Mouse (Mus musculus) embryonic fibroblast, embryonic 13.5 days (primary cell): Measurements from ENCODE around the gene Crybb1. TPM values are rescaled to one million over a fixed set of nuclear protein-coding genes. Genes with fewer than 3 reads are reported as not detected.

Experiments
- H3K27ac ChIP-seq: 2 replicates; pipeline ENCODE4 v1.5.1; 2012; ENCODE audit warnings: low read length, control low read depth, inconsistent platforms; ENCODE audit not compliant: insufficient read depth
- H3K4me1 ChIP-seq: 2 replicates; pipeline ENCODE4 v1.6.1; 2011; ENCODE audit warnings: low read length; ENCODE audit not compliant: control insufficient read depth, insufficient read depth
- H3K4me3 ChIP-seq: 2 replicates; pipeline ENCODE4 v1.5.1; 2011; ENCODE audit warnings: mild to moderate bottlenecking, control low read depth, low read length; ENCODE audit not compliant: insufficient read depth
- CTCF ChIP-seq: IDR thresholded peaks from 2 replicates; pipeline ENCODE4 v1.5.1; 2011; ENCODE audit warnings: mild to moderate bottlenecking, control low read depth, low read length, moderate library complexity, borderline replicate concordance; ENCODE audit not compliant: insufficient read depth
- POLR2A ChIP-seq: IDR thresholded peaks from 2 replicates; pipeline ENCODE4 v1.6.1; 2011; ENCODE audit warnings: low read depth, mild to moderate bottlenecking, control low read depth, low read length, moderate library complexity
- polyA plus RNA-seq: library from polyadenylated mRNA; stranded (reverse); fragments of >200 nt; gene quantifications from 2 replicates; pipeline ENCODE4 v1.2.4, GENCODE M21; 2011; ENCODE audit warnings: low read depth; ENCODE audit not compliant: missing spikeins, insufficient read length

The Crybb1 gene
- polyA plus RNA-seq, 1 experiment = not detected

DNA sequence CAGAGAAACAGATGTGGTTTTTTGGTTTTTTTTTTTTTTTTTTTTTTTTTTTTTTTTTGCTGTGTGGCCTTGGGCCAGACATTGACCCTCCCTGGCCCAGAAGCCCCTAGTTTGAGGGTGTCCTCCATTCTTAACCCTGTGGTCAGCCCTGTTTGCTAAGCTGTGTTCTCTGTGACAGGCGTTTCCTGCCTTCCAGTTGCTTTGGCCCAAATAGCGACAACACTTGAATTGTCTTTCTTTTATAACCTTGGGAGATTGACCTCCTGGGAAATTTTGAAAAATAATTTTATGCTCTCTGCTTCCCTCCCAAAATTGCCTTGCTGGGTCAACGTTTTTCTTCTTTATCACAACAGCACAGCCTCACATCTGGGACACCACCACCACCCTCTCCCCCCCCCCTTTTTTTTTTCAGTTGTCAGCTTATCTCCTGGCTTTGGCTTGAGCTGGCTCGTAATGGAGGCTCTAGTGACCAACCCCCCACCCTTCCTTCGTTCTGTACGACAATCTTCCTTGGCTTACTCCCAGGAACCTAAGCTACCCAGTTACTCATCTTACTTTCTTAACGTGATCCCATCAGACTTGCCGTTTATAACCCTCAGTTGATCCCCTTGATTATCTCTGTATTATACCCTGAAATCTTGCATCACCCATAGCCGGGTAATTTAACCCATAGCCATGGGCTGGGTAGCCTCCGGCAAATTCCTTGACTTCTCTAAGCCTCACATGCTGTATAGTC lies 11.9 kb upstream of the Crybb1 start:
- Histone ChIP-seq H3K4me3 (no peak overlapping the region), H3K27ac (no peak overlapping the region), H3K4me1 (no peaks in the 10 kb centered on the region)
- TF ChIP-seq CTCF = no peak
- TF ChIP-seq POLR2A = no peak

DNA sequence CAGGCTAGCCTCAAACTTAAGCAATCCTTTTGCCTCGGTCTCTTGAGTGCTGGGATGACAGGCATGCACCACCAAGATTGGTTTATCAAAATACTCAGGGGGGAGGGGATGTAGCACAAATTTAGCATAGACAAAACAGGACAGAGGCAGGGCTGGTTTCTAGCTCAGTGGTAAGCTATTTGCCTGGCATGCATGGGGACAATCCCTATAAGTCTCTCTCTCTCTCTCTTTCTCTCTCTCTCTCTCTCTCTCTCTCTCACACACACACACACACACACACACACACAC lies 11.4 kb upstream of the Crybb1 start:
- H3K4me1 ChIP-seq = no peaks in the 10 kb centered on the region
- TF ChIP-seq POLR2A = no peak
- no peak for TF ChIP-seq CTCF
- no peak overlapping the region for H3K4me3 ChIP-seq
- H3K27ac ChIP-seq = no peak overlapping the region

DNA sequence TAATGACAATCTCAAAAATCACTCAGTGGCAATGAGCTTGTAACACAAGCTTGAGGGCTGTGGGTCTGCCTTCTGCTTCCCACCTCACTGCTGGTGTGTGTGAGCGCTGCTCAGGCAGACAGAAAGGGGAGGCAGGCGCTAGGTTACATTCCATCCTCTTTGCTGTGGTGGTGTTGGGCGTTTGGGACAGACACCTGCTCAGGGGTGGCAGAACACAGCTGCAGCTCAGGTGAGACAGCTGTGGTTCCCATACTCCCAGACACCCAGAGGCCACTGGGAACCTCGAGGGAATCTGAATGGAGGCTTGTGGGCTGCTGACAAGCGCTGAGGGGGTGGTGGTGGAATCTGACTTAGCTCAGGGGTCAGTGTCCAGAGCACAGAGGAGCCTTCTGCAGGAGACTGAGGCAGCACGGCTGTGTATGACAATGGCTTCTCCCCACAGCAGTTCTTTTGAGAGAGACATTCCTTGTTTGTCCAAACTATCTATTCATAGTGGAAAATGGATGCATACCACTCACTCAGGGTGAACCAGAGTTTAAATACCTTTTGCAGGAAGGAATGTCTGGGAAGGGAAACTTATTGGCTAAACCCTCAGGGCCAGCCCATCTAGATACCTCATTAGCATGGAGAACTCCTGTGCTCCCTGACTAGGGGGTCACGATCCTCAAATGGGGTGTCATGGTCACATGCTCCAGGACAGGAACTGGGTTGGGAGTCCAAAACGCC lies 10.6 kb upstream of the Crybb1 start:
- H3K4me3 ChIP-seq = no peak overlapping the region
- no peak for TF ChIP-seq POLR2A
- H3K27ac ChIP-seq = no peak overlapping the region
- H3K4me1 ChIP-seq = no peaks in the 10 kb centered on the region

DNA sequence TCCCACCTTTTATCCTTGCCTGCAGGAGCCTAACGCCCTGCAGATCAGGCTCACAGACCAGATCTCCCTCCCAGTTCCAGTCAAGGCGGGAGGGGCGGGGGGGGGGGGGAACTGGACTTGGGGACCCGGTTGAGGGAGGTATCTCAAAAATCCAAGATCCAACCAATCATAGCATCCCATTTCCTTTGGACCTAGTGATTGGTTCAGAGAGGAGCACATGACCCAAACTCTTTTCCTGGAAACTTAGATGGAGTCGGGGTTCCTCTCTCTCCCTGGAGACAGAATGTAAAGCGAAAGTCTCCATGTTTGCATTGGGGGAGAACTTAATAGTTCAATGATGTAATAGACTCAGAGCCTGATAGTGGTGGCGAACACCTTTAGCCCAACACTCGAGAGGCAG lies 8.2 kb upstream of the Crybb1 start:
- no peak overlapping the region for H3K4me3 ChIP-seq

DNA sequence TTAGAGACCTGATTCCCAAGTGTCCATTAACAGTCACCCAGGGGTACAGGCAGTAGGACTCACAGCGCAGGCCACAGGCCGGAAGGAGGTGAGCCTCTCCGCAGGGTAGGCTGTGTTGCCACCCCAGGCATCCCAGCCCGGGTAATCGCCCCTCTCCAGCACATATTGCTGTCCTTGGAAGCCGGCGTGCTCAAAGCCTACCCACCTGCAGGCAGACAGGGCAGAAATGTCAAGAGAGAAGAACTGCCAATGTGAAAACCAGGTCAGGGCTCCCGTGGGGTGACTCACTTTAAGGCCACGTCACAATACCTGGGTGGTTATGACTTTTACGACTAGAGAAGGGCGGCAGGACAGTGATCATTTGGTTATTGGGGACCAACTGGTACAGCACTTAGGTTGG lies 6.5 kb upstream of the Crybb1 start:
- TF ChIP-seq CTCF (no peak), POLR2A (no peak)
- H3K4me1 ChIP-seq = no peaks in the 10 kb centered on the region
- H3K4me3 ChIP-seq = no peak overlapping the region
- H3K27ac ChIP-seq = no peak overlapping the region

More for the DNA sequence above, 8.2 kb upstream of the Crybb1 start:
- H3K4me1 ChIP-seq = no peaks in the 10 kb centered on the region
- TF ChIP-seq POLR2A = no peak
- H3K27ac ChIP-seq = no peak overlapping the region

DNA sequence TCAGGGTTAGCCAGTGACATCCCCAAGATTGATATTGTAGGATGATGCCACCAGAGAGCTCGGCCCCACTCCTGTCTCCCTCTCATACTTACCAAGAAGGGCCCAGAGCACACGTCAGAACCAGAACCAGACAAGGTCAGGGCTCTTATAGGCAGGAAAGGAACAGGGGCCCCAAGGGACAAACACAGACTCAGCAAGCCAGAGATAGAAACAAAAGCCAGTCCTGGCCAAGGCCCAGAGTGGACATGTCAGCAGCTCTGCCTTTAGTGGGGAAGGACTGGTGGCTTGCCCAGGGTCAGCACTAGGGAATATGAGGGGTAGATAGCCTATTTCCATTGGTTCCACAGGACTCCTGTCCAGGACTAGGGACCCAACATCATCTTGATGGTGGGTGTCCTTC lies 3.2 kb upstream of the Crybb1 start, which contains the start of gene Cryba4:
TSS of gene Cryba4 (minus strand) at position 119 of the 400 bp plus-strand sequence.
- H3K4me1 ChIP-seq = no peaks in the 10 kb centered on the region
- no peak for TF ChIP-seq CTCF
- TF ChIP-seq POLR2A = no peak
- no peak within 1 kb of the TSS for H3K27ac ChIP-seq
- no peak within 1 kb of the TSS for H3K4me3 ChIP-seq

DNA sequence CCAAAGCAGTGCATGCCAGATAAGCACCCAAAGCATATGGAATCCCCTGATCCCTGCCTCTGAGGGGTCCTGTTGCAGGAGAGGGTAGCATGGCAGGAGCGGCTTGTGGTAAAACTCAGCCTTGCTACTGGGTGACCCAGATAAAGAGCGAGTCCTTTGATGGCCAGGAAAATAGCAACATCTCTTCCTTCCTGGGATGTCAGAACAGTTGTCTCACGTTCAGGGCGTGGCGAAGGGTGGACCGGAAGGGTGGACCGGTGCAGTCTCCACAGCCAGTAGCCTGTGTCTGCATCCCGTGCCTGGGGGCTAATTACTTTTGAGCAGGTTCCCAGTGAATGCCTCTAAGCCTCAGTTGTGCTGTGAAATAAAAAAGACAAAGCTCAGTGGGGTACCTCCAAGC lies 2.4 kb upstream of the Crybb1 start:
- TF ChIP-seq POLR2A (no peak), CTCF (no peak)
- H3K27ac ChIP-seq = no peak overlapping the region
- H3K4me1 ChIP-seq = no peaks in the 10 kb centered on the region
- H3K4me3 ChIP-seq = no peak overlapping the region

DNA sequence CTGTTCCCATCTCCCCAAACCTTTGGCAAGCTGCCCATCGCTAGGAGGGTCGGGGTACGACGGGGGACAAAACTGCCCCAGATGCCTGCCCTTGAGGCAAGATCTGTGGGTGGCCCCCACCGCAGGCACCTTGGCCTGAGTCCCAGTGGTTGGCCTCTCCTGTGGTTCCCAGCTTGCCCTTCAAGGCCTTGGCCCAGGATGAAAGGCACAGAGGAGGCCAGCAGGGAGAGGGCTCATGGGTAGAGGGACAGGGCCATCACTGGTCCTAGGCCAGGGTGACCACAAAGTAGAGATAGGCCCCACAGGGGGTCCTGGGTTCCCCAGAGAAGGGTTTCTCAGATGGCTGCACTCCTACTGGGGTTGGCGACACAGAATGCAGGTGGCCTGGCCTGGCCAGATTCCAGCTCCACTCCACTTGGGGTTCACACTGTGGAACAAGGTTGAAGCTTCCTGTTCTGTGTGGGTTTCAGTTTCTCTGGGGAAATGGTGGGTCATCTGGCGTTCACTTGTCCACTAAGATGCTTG lies 1.3 kb upstream of the Crybb1 start:
- Histone ChIP-seq H3K4me3 (no peak overlapping the region), H3K27ac (no peak overlapping the region), H3K4me1 (no peaks in the 10 kb centered on the region)
- TF ChIP-seq CTCF (no peak), POLR2A (no peak)

DNA sequence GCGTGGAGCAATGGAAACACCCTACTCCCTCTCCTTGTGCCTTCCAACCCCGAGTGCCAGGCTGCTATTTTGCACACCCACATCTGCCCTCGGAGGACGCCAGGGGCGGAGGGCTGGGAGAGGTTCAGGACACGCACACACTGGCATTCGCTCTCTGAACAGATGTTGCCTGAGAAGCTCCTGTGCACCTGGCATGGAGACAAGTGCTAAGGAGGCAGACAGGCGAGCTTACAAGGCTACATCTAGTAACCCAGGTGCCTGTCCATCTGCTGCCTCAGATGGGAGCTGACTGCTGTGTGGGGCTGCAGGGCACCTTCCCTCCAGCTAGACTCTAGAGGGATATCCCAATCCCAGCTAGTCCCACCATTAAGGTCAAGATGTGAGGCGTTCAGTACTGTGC lies 842 bp downstream of the Crybb1 start:
- TF ChIP-seq POLR2A = no peak
- no peak for TF ChIP-seq CTCF
- Histone ChIP-seq H3K4me3 (no peak overlapping the region), H3K4me1 (no peaks in the 10 kb centered on the region), H3K27ac (no peak overlapping the region)

DNA sequence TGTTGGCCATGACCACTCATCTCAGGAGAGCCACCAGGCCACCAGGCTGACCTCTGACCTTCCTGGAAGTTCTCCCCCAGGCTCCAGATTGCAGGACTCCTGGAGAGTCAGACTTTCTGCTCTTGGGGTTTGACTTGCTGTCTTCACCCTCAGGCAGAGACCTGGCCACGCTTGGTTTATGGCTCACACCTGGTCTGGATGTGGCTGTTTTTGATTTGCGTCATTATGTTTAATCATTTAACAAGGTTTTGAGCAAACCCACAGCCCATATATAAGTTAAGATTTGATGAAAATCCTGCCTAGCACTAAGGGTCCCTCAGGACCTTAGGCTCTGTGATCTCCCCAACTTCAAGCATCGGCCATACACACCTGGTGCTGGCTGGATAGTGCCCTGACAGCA lies 2.3 kb downstream of the Crybb1 start:
- Histone ChIP-seq H3K4me1 (no peaks in the 10 kb centered on the region), H3K4me3 (no peak overlapping the region), H3K27ac (no peak overlapping the region)
- no peak for TF ChIP-seq CTCF
- no peak for TF ChIP-seq POLR2A
